Mouse (Mus musculus): Measurements from ENCODE around the gene Itga9. TPM values are rescaled to one million over a fixed set of nuclear protein-coding genes. Genes with fewer than 3 reads are reported as not detected.
A peak's percentile ranks its signal among the peaks of the same experiment; 100 is the strongest.

The Itga9 gene
- polyA plus RNA-seq, 1 experiment: 2.3 TPM

DNA sequence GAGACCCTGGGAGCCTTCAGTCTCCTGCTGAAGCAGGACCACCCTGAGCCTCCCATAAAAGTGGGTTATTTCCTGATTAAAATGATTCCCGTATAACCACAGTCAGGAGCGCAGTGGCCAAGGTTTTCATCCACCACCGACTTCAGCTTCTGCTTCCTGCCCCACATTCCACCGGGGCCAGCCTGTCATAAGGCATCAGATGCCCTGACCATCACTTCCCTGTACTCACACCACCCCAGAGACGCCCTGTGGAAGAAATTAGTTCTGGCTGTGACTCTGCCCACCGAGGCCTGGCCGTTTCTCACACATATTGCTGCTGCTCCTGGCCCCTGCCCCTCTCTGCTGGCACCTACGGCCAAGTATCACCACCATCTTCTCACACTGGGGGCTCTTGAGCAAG is 261.4 kb downstream of the Itga9 start:
- H3K4me1 ChIP-seq (ENCODE audit: control insufficient read depth, insufficient read depth, insufficient read length, low read length): no peaks in the 10 kb centered on the region
- no peak overlapping the region for H3K4me3 ChIP-seq (ENCODE audit: insufficient read depth, low read depth, low read length)
- no peak overlapping the region for H3K27ac ChIP-seq (replicated peaks; ENCODE audit: low read depth, low read length)

DNA sequence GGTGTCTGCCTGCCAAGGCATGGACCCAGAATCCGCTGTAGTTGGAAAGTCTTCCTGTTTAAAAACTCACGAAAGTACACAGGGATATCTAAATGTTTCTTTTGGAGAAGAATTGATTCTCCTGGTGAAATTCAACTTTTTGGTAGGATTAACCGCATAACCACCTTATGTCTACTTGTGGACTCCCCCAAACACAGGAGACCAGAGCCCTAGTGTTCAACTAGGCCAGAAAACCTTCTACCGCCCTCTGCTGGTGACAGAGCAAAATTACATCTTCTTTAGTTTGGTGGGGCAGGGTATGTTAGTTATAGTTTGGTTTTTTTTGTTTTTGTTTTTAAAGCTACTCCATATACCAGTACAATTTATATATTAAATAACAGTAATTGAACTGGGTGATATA is 264.6 kb downstream of the Itga9 start:
- no peak overlapping the region for H3K4me3 ChIP-seq (ENCODE audit: insufficient read depth, low read depth, low read length)
- no peaks in the 10 kb centered on the region for H3K4me1 ChIP-seq (ENCODE audit: control insufficient read depth, insufficient read depth, insufficient read length, low read length)
- H3K27ac ChIP-seq (replicated peaks; ENCODE audit: low read depth, low read length): no peak overlapping the region

DNA sequence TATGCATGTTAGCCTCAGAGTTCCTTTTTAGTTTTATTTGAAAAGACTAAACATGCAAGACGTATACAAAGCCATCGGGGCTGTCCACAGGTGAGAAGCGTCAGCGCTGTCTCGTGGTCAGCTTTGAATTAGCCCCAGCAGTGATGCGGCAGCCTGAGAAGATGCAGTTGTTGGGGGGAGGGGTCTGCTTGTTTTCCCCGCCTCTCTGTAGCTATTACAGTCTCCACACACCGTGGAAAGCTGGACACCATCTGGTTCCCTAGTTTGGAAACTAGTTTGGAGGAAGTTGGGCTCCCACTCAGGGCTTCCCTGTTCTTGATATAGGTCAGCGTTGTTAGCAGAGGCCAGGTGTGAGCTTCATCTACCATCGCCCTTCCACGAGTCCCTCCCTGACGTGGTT is 266.5 kb downstream of the Itga9 start:
- H3K4me3 ChIP-seq (ENCODE audit: insufficient read depth, low read depth, low read length): no peak overlapping the region
- H3K4me1 ChIP-seq (ENCODE audit: control insufficient read depth, insufficient read depth, insufficient read length, low read length): peaks cover 6% of the 10 kb centered on the region
- H3K27ac ChIP-seq (replicated peaks; ENCODE audit: low read depth, low read length): no peak overlapping the region

DNA sequence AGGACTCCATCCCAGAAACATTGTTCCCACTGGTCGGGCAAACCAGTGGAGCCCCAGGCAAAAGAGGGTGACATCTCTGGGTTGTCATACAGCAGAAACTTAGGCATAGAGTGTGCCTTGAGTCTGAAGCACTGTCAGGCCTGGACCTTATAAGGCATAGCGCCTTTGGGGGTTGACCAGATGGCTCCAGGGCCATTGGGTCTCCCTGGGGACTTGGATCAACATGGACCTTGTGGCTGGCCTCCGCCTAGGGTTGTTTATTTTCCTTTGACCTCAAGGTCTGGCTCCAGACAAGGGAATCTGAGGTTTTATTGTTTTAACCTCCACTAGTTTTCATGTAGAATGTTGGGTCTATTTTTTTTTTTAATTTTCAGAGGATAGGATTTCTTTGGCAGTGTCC is 267.1 kb downstream of the Itga9 start:
- no peak overlapping the region for H3K4me3 ChIP-seq (ENCODE audit: insufficient read depth, low read depth, low read length)
- H3K4me1 ChIP-seq (ENCODE audit: control insufficient read depth, insufficient read depth, insufficient read length, low read length): peaks cover 6% of the 10 kb centered on the region
- H3K27ac ChIP-seq (replicated peaks; ENCODE audit: low read depth, low read length): no peak overlapping the region

DNA sequence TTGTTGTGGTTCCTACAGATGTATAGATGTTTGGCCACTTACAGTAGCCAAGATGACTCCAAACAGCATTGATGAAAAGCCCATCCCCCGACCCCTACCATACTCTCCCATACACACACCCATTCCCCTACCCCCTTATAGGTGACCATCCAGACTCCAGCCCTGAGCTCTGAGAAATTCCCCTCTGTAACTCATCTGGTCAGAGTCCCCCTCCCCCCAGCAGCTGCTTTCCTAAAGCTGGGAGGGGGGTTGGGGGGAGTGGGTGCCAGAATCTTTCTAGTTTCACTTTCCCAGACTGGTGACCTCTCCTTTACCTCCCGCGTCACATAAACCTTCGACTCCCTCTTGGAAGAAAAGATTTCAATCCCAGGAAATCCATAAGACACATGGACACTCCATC is 269.2 kb downstream of the Itga9 start:
- no peak overlapping the region for H3K27ac ChIP-seq (replicated peaks; ENCODE audit: low read depth, low read length)
- H3K4me3 ChIP-seq (ENCODE audit: insufficient read depth, low read depth, low read length): no peak overlapping the region
- peaks cover 8% of the 10 kb centered on the region for H3K4me1 ChIP-seq (ENCODE audit: control insufficient read depth, insufficient read depth, insufficient read length, low read length)

DNA sequence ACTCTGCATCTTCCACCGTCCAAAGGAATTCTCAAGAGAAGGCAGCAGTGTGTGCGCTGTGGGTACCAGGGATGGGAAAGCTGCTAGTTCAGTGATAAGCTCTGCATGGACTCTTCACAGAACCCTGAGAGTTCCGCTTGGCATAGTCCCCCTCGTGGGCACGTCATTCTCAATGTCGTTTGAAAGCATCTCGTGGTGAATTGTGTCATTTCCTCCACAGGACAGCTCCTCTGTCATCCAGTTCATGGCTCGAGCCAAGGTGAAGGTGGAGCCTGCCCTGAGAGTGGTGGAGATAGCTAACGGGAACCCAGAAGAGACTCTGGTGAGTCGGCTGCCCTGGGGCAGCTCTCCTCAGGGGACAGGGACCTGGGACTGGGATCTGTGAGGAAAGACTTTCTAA is 270.4 kb downstream of the Itga9 start:
- Histone ChIP-seq H3K4me3 (ENCODE audit: insufficient read depth, low read depth, low read length) (no peak overlapping the region), H3K27ac (replicated peaks; ENCODE audit: low read depth, low read length) (peak overlapping the region; percentile 92), H3K4me1 (ENCODE audit: control insufficient read depth, insufficient read depth, insufficient read length, low read length) (peaks cover 8% of the 10 kb centered on the region)

DNA sequence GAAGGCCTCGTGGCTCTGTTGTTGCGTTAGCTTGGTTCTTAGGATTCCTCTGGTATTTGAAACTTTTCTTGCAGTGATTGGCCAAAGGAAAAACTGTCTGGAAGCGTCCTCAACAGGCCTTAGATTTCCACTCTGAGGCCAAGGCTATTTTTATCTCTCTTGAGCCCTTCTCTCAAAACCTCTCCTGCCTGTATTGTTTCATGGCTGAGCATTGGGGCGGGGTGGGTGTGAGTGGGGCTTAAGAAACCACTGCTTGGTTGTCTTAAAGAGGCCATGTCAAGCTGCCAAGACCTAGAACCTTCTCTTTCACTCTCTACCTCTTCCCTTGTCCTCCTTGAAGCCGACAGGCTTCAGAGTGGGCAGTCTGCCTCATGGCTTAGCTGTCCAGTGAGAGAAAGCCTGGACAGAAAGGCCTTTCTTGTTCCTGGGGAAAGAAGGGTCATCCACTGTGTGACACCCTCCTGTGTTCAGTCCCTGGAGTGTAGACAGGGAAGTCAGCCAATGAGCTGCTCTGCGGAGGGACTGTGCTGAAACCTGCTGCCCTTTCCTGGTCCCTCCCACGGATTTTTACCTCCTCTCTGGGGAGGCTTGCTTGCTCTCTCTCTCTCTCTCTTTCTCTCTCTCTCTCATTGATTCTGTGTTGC is 271.0 kb downstream of the Itga9 start:
- Histone ChIP-seq H3K27ac (replicated peaks; ENCODE audit: low read depth, low read length) (peak overlapping the region; percentile 92), H3K4me3 (ENCODE audit: insufficient read depth, low read depth, low read length) (no peak overlapping the region)

DNA sequence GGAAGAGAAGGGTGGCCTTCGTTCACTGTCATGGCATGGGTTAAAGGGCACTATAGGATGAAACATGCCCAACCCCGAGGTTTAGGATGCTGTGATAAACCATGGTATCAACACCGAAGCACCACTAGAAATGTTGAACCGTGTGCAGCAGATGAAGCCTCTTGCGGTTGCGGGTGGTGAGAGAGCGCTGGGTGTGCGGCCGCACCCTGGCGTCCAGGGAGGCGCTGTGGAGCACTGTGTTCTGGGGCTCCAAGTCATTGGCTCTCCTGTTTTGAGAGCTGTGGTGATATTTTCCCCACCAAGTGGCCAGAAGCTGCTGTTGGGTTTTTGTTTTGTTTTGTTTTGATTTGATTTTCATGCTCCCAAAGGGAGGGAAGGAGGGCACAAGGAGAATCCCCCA is 272.1 kb downstream of the Itga9 start:
- H3K27ac ChIP-seq (replicated peaks; ENCODE audit: low read depth, low read length): peak overlapping the region; percentile 57
- no peak overlapping the region for H3K4me3 ChIP-seq (ENCODE audit: insufficient read depth, low read depth, low read length)
- H3K4me1 ChIP-seq (ENCODE audit: control insufficient read depth, insufficient read depth, insufficient read length, low read length): peaks cover 8% of the 10 kb centered on the region

More for the DNA sequence above, 271.0 kb downstream of the Itga9 start:
- H3K4me1 ChIP-seq (ENCODE audit: control insufficient read depth, insufficient read depth, insufficient read length, low read length): peaks cover 8% of the 10 kb centered on the region

DNA sequence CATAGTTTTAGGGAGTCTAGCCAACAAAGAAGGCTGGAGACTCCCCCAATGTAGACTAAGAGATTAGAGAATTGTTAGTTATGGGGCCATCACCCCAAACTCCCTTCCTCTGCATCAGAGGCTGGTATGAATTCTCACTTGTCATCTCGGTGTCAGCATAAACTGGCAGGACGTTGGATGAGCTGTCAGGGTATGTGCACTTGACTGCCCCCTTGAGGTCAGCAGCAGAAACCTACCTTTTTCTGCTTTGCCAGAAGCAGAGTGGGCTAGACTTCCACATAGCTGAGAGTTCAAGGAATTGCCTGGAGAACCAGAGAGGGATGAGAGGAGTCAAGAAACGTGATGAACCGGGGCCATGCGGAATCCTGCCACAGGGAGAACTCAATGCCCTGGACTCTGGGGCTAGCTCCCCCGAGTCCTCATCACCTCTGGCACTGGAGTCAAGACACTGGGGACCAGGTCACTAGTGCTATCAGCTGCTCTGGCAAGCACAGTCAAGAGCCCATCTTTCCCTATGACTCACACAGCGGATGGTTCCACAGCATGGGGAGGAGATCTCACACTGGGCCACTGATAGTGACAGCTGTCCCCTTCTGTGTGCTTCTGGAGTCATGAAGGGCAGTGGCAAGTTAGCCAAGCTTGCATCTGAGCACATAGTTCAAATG is 274.9 kb downstream of the Itga9 start:
- Histone ChIP-seq H3K4me3 (ENCODE audit: insufficient read depth, low read depth, low read length) (no peak overlapping the region), H3K4me1 (ENCODE audit: control insufficient read depth, insufficient read depth, insufficient read length, low read length) (peaks cover 8% of the 10 kb centered on the region), H3K27ac (replicated peaks; ENCODE audit: low read depth, low read length) (no peak overlapping the region)

DNA sequence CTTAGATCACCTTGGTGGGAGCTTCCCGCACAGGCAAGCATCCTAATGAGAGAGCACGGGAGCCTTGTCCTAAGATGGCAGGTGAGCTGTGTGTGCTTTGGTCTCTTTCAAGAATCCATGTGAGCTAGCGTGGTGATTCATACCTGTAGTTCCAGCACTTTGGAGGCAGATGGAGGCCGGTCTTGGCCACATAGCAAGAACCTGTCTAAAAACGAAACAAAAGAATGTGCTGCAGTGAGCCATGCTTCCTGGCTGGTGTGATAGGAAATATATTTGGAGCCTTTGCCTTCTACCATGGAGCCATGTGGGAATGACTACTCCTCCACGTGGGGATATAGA is 275.4 kb downstream of the Itga9 start:
- Histone ChIP-seq H3K4me3 (ENCODE audit: insufficient read depth, low read depth, low read length) (no peak overlapping the region), H3K4me1 (ENCODE audit: control insufficient read depth, insufficient read depth, insufficient read length, low read length) (peaks cover 3% of the 10 kb centered on the region), H3K27ac (replicated peaks; ENCODE audit: low read depth, low read length) (no peak overlapping the region)

DNA sequence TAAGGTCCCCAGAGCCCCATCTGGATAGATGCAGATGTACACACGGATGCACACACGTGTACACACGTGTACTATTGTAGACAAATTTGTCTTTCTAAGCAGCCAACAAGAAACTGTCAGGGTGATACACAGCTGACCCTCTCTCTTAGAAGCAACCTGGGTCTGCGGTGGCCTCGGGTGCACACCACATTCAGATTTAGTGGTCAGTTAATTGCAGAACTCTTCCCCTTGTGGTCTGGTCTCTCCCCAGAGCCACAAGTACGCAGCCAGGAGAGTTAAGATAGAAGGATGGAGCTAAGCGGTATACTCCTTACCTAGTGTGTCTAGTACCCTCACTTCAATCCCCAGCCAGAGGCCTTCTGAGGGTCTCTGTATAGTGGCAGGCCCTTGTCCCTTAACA is 276.7 kb downstream of the Itga9 start:
- Histone ChIP-seq H3K4me3 (ENCODE audit: insufficient read depth, low read depth, low read length) (no peak overlapping the region), H3K27ac (replicated peaks; ENCODE audit: low read depth, low read length) (no peak overlapping the region), H3K4me1 (ENCODE audit: control insufficient read depth, insufficient read depth, insufficient read length, low read length) (peaks cover 2% of the 10 kb centered on the region; the same call in 1 of the 2 replicates)

DNA sequence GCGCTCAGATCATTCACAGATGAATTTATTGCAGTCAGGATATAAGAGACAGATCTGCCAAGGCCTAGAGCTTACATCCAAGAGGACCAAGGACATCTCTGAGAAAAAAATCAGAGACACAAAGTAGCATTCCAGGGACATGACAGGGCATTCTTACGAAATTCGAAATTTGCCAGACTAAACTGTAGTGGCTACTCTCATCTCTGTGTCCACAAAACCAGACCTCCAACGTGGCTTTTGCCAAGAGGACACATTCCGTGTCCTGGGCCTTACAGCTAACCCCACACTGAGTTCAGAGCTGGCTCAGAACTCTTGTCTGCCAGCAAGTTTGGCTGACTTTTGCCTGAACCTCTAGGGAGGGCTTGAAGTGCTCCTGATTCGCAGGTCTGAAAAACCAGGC is 279.3 kb downstream of the Itga9 start:
- H3K4me1 ChIP-seq (ENCODE audit: control insufficient read depth, insufficient read depth, insufficient read length, low read length): no peaks in the 10 kb centered on the region

DNA sequence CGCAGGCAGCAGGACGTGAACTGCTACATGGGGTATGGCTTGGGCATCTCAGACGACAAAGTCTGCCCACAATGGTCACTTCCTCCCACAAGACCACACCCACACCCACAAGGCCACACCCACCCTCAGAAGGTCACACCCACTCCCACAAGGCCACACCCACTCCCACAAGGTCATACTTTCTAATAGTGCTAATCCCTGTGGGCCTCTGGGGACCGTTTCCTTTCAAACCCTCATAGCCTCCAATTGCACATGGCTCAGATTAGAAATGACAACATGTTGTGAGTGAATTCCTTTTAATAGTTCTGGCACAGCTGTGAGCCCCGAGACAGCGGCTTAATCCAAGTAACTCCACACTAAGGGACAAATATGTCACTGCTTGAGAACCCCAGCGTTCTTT is 280.7 kb downstream of the Itga9 start:
- Histone ChIP-seq H3K4me3 (ENCODE audit: insufficient read depth, low read depth, low read length) (no peak overlapping the region), H3K4me1 (ENCODE audit: control insufficient read depth, insufficient read depth, insufficient read length, low read length) (peaks cover 3% of the 10 kb centered on the region), H3K27ac (replicated peaks; ENCODE audit: low read depth, low read length) (no peak overlapping the region)

More for the DNA sequence above, 279.3 kb downstream of the Itga9 start:
- H3K27ac ChIP-seq (replicated peaks; ENCODE audit: low read depth, low read length): no peak overlapping the region
- no peak overlapping the region for H3K4me3 ChIP-seq (ENCODE audit: insufficient read depth, low read depth, low read length)

DNA sequence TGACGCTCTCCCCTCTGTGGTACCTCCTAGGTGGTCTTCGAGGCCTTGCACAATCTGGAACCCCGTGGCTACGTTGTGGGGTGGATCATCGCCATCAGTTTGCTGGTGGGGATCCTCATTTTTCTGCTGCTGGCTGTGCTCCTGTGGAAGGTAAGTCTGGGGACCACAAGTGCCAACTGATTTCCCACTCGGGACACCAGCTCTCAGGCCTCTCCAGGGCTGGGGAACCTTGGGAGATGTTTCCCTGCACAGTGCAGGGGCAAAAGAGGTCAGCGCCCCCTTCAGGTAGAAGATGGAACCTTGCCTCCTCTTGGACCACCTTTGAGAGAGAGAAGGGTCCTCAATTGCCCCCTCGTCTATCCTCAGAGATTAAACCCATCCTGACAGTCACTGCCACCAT is 281.2 kb downstream of the Itga9 start:
- Histone ChIP-seq H3K27ac (replicated peaks; ENCODE audit: low read depth, low read length) (no peak overlapping the region), H3K4me3 (ENCODE audit: insufficient read depth, low read depth, low read length) (no peak overlapping the region)

DNA sequence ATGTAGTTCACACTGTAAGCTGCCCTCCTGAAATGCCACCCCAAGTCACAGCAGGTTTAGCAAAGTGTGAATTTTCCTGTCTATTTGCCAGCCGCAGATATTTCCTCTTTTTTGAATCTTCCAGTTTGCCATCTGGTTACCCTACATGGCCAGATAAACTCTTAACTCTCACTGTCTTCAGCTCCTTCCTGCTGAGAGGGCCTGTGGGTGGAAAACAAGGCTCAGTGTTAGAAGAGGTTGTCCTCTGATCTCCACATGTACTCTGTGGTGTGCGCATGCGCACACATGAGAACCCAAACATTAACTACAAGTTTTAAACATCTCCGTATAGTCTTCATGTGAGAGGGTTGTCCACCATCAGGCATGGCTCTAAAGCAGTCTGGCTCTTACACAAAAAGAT is 283.7 kb downstream of the Itga9 start:
- Histone ChIP-seq H3K27ac (replicated peaks; ENCODE audit: low read depth, low read length) (no peak overlapping the region), H3K4me3 (ENCODE audit: insufficient read depth, low read depth, low read length) (no peak overlapping the region), H3K4me1 (ENCODE audit: control insufficient read depth, insufficient read depth, insufficient read length, low read length) (peaks cover 3% of the 10 kb centered on the region)

More for the DNA sequence above, 281.2 kb downstream of the Itga9 start:
- H3K4me1 ChIP-seq (ENCODE audit: control insufficient read depth, insufficient read depth, insufficient read length, low read length): peaks cover 3% of the 10 kb centered on the region

DNA sequence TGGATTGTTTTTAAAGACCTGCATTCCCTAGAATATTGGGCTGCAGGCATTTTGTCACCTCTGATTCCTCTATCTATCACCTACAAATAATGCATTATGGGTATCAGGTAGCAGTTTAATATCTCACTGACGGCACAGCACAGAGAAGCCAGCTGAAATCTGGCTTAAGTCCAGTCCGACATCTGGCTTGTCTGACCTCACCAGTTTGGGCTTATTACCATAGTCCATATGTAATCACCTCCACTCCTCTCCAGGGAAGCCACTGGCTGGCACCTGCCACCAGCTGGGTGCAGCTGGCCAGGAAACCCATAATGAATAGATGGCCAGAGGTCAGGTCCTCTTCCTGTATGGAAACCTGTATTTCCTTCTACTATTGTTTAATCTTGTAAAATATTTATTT is 284.2 kb downstream of the Itga9 start:
- Histone ChIP-seq H3K27ac (replicated peaks; ENCODE audit: low read depth, low read length) (no peak overlapping the region), H3K4me3 (ENCODE audit: insufficient read depth, low read depth, low read length) (no peak overlapping the region)

More for the DNA sequence above, 284.2 kb downstream of the Itga9 start:
- peaks cover 3% of the 10 kb centered on the region for H3K4me1 ChIP-seq (ENCODE audit: control insufficient read depth, insufficient read depth, insufficient read length, low read length)
